Mouse (Mus musculus) cerebellum, adult 2 months (tissue): ENCODE data around the gene Olfr221.

Experiments
- CTCF ChIP-seq: fragments of 200-500 bp; IDR thresholded peaks from 2 replicates; pipeline ENCODE4 v1.5.1; 2011; ENCODE audit warnings: low read depth, mild to moderate bottlenecking, control low read depth, low read length, moderate library complexity, borderline replicate concordance; ENCODE audit not compliant: insufficient read depth
- POLR2A ChIP-seq: fragments of 200-500 bp; IDR thresholded peaks from 2 replicates; pipeline ENCODE4 v1.6.1; 2011; ENCODE audit warnings: low read length, control low read depth, borderline replicate concordance; ENCODE audit not compliant: insufficient read depth

DNA sequence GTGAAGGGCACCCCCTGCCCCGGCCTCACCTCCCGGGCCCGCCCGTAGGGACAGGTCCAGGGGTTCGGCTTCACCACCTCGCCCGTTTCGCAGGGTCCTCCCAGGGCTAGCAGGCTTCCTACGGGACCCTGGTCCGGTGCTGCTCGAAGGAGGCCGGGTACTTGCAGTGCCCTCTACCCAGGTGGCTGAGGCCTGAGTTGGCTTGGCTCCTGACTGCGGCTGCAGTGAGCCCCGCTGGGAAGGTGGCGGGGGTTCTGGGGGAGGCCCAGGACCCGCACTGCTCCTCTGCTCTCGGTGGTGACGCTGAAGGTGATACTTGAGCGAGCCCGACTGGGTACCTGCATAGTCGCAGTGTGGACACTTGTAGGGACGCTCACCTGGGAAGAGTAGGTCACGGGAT, 35.5 kb downstream of the Olfr221 start:
- TF ChIP-seq CTCF (no peak), POLR2A (no peak)
